Mouse (Mus musculus): Measurements from ENCODE around the gene Emc9. TPM values are rescaled to one million over a fixed set of nuclear protein-coding genes. Genes with fewer than 3 reads are reported as not detected.

The Emc9 gene
- polyA plus RNA-seq, 1 experiment = 23.0 TPM

DNA sequence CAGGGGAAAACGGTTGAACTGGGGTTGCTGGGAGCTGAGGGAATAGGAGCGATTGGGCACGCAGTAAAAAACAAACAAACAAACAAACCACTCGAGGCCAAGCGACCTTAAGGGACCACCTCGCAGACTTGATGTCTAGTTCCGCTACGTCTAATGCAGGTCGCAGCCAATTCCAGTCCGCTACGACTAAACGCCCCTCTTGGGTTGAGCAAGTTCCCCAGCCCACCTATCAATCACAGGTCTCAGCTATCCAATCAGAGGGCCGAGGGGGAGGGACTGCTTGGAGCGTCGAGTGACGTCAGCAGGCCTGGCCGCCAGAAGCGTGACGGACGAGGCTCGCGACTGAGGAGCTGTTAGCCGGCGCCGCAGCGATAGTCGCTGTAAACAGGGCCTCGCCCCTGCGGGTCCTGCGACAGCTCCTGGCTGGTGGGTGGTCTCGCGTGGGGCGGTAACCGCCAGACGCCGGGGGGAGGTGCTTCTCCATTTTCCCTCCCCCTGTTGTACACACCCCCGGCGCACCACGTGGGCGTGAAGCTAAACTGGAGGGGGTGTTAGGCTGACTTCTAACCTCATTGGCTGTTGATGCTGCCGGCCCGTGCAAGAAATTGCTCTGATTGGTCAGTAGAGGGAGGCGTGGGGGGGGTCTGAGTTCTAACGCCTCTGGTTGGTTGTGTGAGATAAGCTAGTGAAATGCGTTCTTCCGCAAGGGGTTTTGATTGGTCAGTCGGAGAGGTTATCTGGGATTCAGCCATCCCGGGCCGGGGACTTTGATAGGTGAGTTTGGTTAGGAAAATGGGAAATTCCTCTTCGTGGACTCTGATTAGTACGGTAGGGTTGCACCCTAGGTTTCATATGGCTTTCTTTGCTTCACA lies 24.7 kb downstream of the Emc9 start, which contains the start of gene A730061H03Rik:
Gene A730061H03Rik (minus strand): TSS at position 205 of the 872 bp plus-strand sequence.
- Histone ChIP-seq H3K4me3 (ENCODE audit: low read depth, low read length) (peak within 1 kb of the TSS; percentile 78), H3K27ac (ENCODE audit: insufficient read depth, low read depth, low read length) (peak within 1 kb of the TSS; percentile 99), H3K4me1 (ENCODE audit: control insufficient read depth, insufficient read depth, insufficient read length, low read length) (peaks cover 6% of the 10 kb centered on the region; the same call in 1 of the 2 replicates), H3K36me3 (ENCODE audit: control insufficient read depth, insufficient read depth, low read length) (peaks cover 29% of the 10 kb centered on the region), H3K27me3 (ENCODE audit: control insufficient read depth, insufficient read depth, low read length) (no peaks in the 10 kb centered on the region)
- under 1% methylated on average over 51 of the region's 51 CpGs for WGBS
- no peak for TF ChIP-seq CTCF (IDR thresholded peaks at IDR 0.05; ENCODE audit: extremely low read depth, insufficient read length, insufficient replicate concordance, low read depth, low read length)
- no peak; the same call in 1 of the 2 replicates for TF ChIP-seq POLR2A (IDR thresholded peaks at IDR 0.05; ENCODE audit: low read depth, low read length)

DNA sequence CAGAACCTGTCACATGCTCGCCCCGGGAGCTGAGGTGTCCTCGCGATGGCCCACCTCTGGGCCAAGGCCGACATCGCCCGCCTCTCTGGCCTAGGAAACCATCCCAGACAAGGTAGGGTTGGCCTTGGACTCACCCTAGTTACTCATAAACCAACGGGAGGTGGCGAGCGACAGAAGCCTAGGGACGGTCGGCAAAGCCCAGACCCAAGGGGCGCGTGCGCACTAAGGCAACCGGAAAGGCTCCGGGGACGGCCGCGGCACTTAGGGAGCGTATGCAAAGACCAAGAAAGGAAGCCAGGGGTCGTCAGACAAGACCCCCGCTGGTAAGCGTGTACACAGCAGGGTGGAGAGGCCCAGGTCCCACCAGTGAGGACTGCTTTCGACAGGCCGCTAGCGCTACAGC lies 25.3 kb downstream of the Emc9 start, which contains the start of gene Dcaf11:
Gene Dcaf11 (plus strand): TSS at position 208 of the 403 bp plus-strand sequence.
- Histone ChIP-seq H3K27me3 (ENCODE audit: control insufficient read depth, insufficient read depth, low read length) (no peaks in the 10 kb centered on the region), H3K36me3 (ENCODE audit: control insufficient read depth, insufficient read depth, low read length) (peaks cover 23% of the 10 kb centered on the region), H3K27ac (ENCODE audit: insufficient read depth, low read depth, low read length) (peak within 1 kb of the TSS; percentile 99), H3K4me3 (ENCODE audit: low read depth, low read length) (peak within 1 kb of the TSS; percentile 78), H3K4me1 (ENCODE audit: control insufficient read depth, insufficient read depth, insufficient read length, low read length) (peaks cover 6% of the 10 kb centered on the region; the same call in 1 of the 2 replicates)
- TF ChIP-seq CTCF (IDR thresholded peaks at IDR 0.05; ENCODE audit: extremely low read depth, insufficient read length, insufficient replicate concordance, low read depth, low read length) (no peak), POLR2A (IDR thresholded peaks at IDR 0.05; ENCODE audit: low read depth, low read length) (peak; percentile 83)
- WGBS = under 1% methylated on average over 27 of the region's 27 CpGs

- no peak for TF ChIP-seq CTCF (IDR thresholded peaks at IDR 0.05; ENCODE audit: extremely low read depth, insufficient read length, insufficient replicate concordance, low read depth, low read length)
- TF ChIP-seq POLR2A (IDR thresholded peaks at IDR 0.05; ENCODE audit: low read depth, low read length) = no peak
- H3K4me3 ChIP-seq (ENCODE audit: low read depth, low read length) = no peak overlapping the region
- peaks cover 9% of the 10 kb centered on the region; the same call in 1 of the 2 replicates for H3K4me1 ChIP-seq (ENCODE audit: control insufficient read depth, insufficient read depth, insufficient read length, low read length)
- no peak overlapping the region for H3K27ac ChIP-seq (ENCODE audit: insufficient read depth, low read depth, low read length)
- 45% methylated on average over 6 of the region's 6 CpGs for WGBS
- no peaks in the 10 kb centered on the region for H3K27me3 ChIP-seq (ENCODE audit: control insufficient read depth, insufficient read depth, low read length)
- peaks cover 15% of the 10 kb centered on the region for H3K36me3 ChIP-seq (ENCODE audit: control insufficient read depth, insufficient read depth, low read length)
Measured at GRCm38 (mm10) chr14:55558740-55559448, 26.2 kb downstream of the Emc9 start.

GRCm38 (mm10) chr14:55557587-55557986 lies 27.5 kb downstream of the Emc9 start:
- Histone ChIP-seq H3K36me3 (ENCODE audit: control insufficient read depth, insufficient read depth, low read length) (peaks cover 3% of the 10 kb centered on the region), H3K27me3 (ENCODE audit: control insufficient read depth, insufficient read depth, low read length) (no peaks in the 10 kb centered on the region), H3K4me1 (ENCODE audit: control insufficient read depth, insufficient read depth, insufficient read length, low read length) (peaks cover 9% of the 10 kb centered on the region; the same call in 1 of the 2 replicates), H3K4me3 (ENCODE audit: low read depth, low read length) (no peak overlapping the region), H3K27ac (ENCODE audit: insufficient read depth, low read depth, low read length) (peak overlapping the region; percentile 23; the same call in 1 of the 2 replicates)
- TF ChIP-seq CTCF (IDR thresholded peaks at IDR 0.05; ENCODE audit: extremely low read depth, insufficient read length, insufficient replicate concordance, low read depth, low read length) (no peak), POLR2A (IDR thresholded peaks at IDR 0.05; ENCODE audit: low read depth, low read length) (no peak)
- WGBS = 66% methylated on average over 3 of the region's 3 CpGs

GRCm38 (mm10) chr14:55557003-55557402 lies 28.1 kb downstream of the Emc9 start:
- Histone ChIP-seq H3K27ac (ENCODE audit: insufficient read depth, low read depth, low read length) (peak overlapping the region; percentile 48), H3K27me3 (ENCODE audit: control insufficient read depth, insufficient read depth, low read length) (no peaks in the 10 kb centered on the region), H3K36me3 (ENCODE audit: control insufficient read depth, insufficient read depth, low read length) (peaks cover 3% of the 10 kb centered on the region), H3K4me1 (ENCODE audit: control insufficient read depth, insufficient read depth, insufficient read length, low read length) (peaks cover 9% of the 10 kb centered on the region; the same call in 1 of the 2 replicates), H3K4me3 (ENCODE audit: low read depth, low read length) (no peak overlapping the region)
- TF ChIP-seq POLR2A (IDR thresholded peaks at IDR 0.05; ENCODE audit: low read depth, low read length) (no peak), CTCF (IDR thresholded peaks at IDR 0.05; ENCODE audit: extremely low read depth, insufficient read length, insufficient replicate concordance, low read depth, low read length) (peak; percentile 91; the same call in 1 of the 2 replicates)
- WGBS = 8% methylated on average over 5 of the region's 5 CpGs

GRCm38 (mm10) chr14:55555788-55556187 lies 29.3 kb downstream of the Emc9 start:
- H3K4me3 ChIP-seq (ENCODE audit: low read depth, low read length) = no peak overlapping the region
- 73% methylated on average over 3 of the region's 3 CpGs for WGBS
- H3K36me3 ChIP-seq (ENCODE audit: control insufficient read depth, insufficient read depth, low read length) = no peaks in the 10 kb centered on the region
- no peaks in the 10 kb centered on the region for H3K27me3 ChIP-seq (ENCODE audit: control insufficient read depth, insufficient read depth, low read length)
- TF ChIP-seq POLR2A (IDR thresholded peaks at IDR 0.05; ENCODE audit: low read depth, low read length) = no peak
- no peak for TF ChIP-seq CTCF (IDR thresholded peaks at IDR 0.05; ENCODE audit: extremely low read depth, insufficient read length, insufficient replicate concordance, low read depth, low read length)
- no peak overlapping the region for H3K27ac ChIP-seq (ENCODE audit: insufficient read depth, low read depth, low read length)
- H3K4me1 ChIP-seq (ENCODE audit: control insufficient read depth, insufficient read depth, insufficient read length, low read length) = peaks cover 6% of the 10 kb centered on the region; the same call in 1 of the 2 replicates
